ENCODE assay signal across 8 mouse cellular contexts in genomic region chr3:131975940-131976628, GRCm38 (mm10).
DNase-seq lines count a peak whose midpoint lies in the region; ATAC-seq and TF ChIP-seq lines count a peak whose summit lies in the region.

No protein-coding gene starts in this region.

- no peaks in the 10 kb centered on the region for H3K4me1 ChIP-seq in ES-E14 (ENCODE audit: control insufficient read depth in 2 of 2, insufficient read depth in 2 of 2, low read length in 2 of 2, poor library complexity in 1 of 2)
- no peaks in the 10 kb centered on the region for H3K4me1 ChIP-seq in embryonic facial prominence, embryonic 14.5 days (ENCODE audit: control insufficient read depth, insufficient read depth, low read length)
- no peaks in the 10 kb centered on the region for H3K4me1 ChIP-seq in lung, postnatal 0 days (ENCODE audit: insufficient read depth, low read depth, low read length)

- peak; percentile 16 for DNase-seq in ES-E14 (ENCODE audit: low read depth, low spot score)
- DNase-seq in adrenal gland, postnatal 25 days: peak; percentile 39
- DNase-seq in embryonic facial prominence, embryonic 14.5 days (ENCODE audit: low spot score): peak; percentile 84
- DNase-seq in heart, postnatal 14 days: peak; percentile 25 to 65
- DNase-seq in layer of hippocampus, adult 11-12 months (ENCODE audit: low spot score): peak; percentile 48
- DNase-seq in lung, postnatal 0 days (ENCODE audit: low spot score): peak; percentile 82
- DNase-seq in retina, postnatal 1 day: peak; percentile 77
- DNase-seq in spleen, postnatal 4 days (ENCODE audit: low spot score in 2 of 2): no peak

- no peaks in the 10 kb centered on the region for H3K27me3 ChIP-seq in embryonic facial prominence, embryonic 14.5 days (replicated peaks; ENCODE audit: control insufficient read depth, insufficient read depth, low read length)
- H3K27me3 ChIP-seq in lung, postnatal 0 days (replicated peaks; ENCODE audit: insufficient read depth, low read length): no peaks in the 10 kb centered on the region

- H3K27ac ChIP-seq in ES-E14 (ENCODE audit: insufficient read depth, low read depth, low read length, poor library complexity, severe bottlenecking): no peak overlapping the region
- no peak overlapping the region for H3K27ac ChIP-seq in embryonic facial prominence, embryonic 14.5 days (replicated peaks; ENCODE audit: low read depth, low read length)
- no peak overlapping the region for H3K27ac ChIP-seq in lung, postnatal 0 days (ENCODE audit: low read length)

- WGBS in embryonic facial prominence, embryonic 14.5 days: 38% methylated on average over 7 of the region's 7 CpGs
- 36% methylated on average over 7 of the region's 7 CpGs for WGBS in lung, postnatal 0 days

- peak; percentile 89 for TF ChIP-seq CTCF in lung, postnatal 0 days (IDR thresholded peaks at IDR 0.05)

- no peak overlapping the region for H3K9ac ChIP-seq in ES-E14 (ENCODE audit: insufficient read depth, low read depth, low read length, poor library complexity, severe bottlenecking)
- H3K9ac ChIP-seq in embryonic facial prominence, embryonic 14.5 days (ENCODE audit: low read depth, low read length): no peak overlapping the region
- H3K9ac ChIP-seq in lung, postnatal 0 days (replicated peaks; ENCODE audit: low read depth): no peak overlapping the region

- intact Hi-C loops in heart, postnatal 14 days (cut with DNase I): loop anchor here (10.0 kb wide), 2 partner anchors 109 to 729 kb away; partner anchors contain the start of gene Dkk2

- no peak overlapping the region for H3K4me3 ChIP-seq in ES-E14 (ENCODE audit: insufficient read depth in 1 of 2, low read depth in 1 of 2, low read length in 2 of 2, poor library complexity in 1 of 2, severe bottlenecking in 1 of 2)
- no peak overlapping the region for H3K4me3 ChIP-seq in embryonic facial prominence, embryonic 14.5 days (ENCODE audit: low read depth, low read length)
- H3K4me3 ChIP-seq in lung, postnatal 0 days (ENCODE audit: low read depth, low read length): no peak overlapping the region

- no peaks in the 10 kb centered on the region for H3K9me3 ChIP-seq in ES-E14 (ENCODE audit: control insufficient read depth, insufficient read depth, low read depth, low read length)
- peaks cover 6% of the 10 kb centered on the region; the same call in 1 of the 2 replicates for H3K9me3 ChIP-seq in embryonic facial prominence, embryonic 14.5 days (ENCODE audit: control insufficient read depth, low read length)
- H3K9me3 ChIP-seq in lung, postnatal 0 days (ENCODE audit: low read length): no peaks in the 10 kb centered on the region

- in situ Hi-C loops in ES-E14 (cut with MboI; ENCODE audit: low sequenced_read_pairs in 2 of 2, unreplicated experiment in 2 of 2): no loop called here

- ATAC-seq in embryonic facial prominence, embryonic 14.5 days (ENCODE audit: low read depth): peak; percentile 76; the same call in 1 of the 2 replicates
- peak; percentile 62 for ATAC-seq in lung, postnatal 0 days

- no peak for TF ChIP-seq EP300 in lung, postnatal 0 days (IDR thresholded peaks at IDR 0.05)

- no peaks in the 10 kb centered on the region for H3K36me3 ChIP-seq in ES-E14 (ENCODE audit: control insufficient read depth, insufficient read depth, low read length, poor library complexity, severe bottlenecking)
- H3K36me3 ChIP-seq in embryonic facial prominence, embryonic 14.5 days (ENCODE audit: control insufficient read depth, insufficient read depth, low read length): no peaks in the 10 kb centered on the region
- no peaks in the 10 kb centered on the region for H3K36me3 ChIP-seq in lung, postnatal 0 days (ENCODE audit: insufficient read depth, low read length)

- H3K4me2 ChIP-seq in embryonic facial prominence, embryonic 14.5 days (ENCODE audit: low read depth, low read length): no peak overlapping the region
- H3K4me2 ChIP-seq in lung, postnatal 0 days (replicated peaks; ENCODE audit: low read depth, low read length): no peak overlapping the region

TF ChIP-seq in ES-E14, 5 proteins besides CTCF, POLR2A, EP300 and RAD21:
- no peak for TF ChIP-seq CHD2 (IDR thresholded peaks at IDR 0.05; ENCODE audit: low read depth, low read length)
- TF ChIP-seq HCFC1 (IDR thresholded peaks at IDR 0.05; ENCODE audit: borderline replicate concordance, insufficient read depth, low read length): no peak
- no peak for TF ChIP-seq MAFK (IDR thresholded peaks at IDR 0.05; ENCODE audit: insufficient read depth, low read depth, low read length)
- TF ChIP-seq ZC3H11A (IDR thresholded peaks at IDR 0.05; ENCODE audit: borderline replicate concordance, low read depth, low read length): peak; percentile 73; the same call in 1 of the 2 replicates
- TF ChIP-seq ZNF384 (IDR thresholded peaks at IDR 0.05; ENCODE audit: low read depth, low read length): no peak

Comparison
In these comparisons a context has a peak if more than half of its experiments do, and no peak if none do; other contexts are left out.
1. DNase-seq: peak in ES-E14 (single experiment), adrenal gland, postnatal 25 days (single experiment), embryonic facial prominence, embryonic 14.5 days (single experiment), heart, postnatal 14 days (2 of 2), layer of hippocampus, adult 11-12 months (single experiment), lung, postnatal 0 days (single experiment) and retina, postnatal 1 day (single experiment); none in spleen, postnatal 4 days (0 of 2).